17 mouse cellular contexts compared by ENCODE assay signal in genomic region chr19:27215596-27215995, GRCm38 (mm10). TPM values are rescaled to one million over a fixed set of nuclear protein-coding genes. Genes with fewer than 3 reads are reported as not detected.
DNase-seq lines count a peak whose midpoint lies in the region; ATAC-seq lines count a peak whose summit lies in the region.
"Had no signal": no experiment of that assay in that cellular context is flagged by ENCODE, and none has a peak within 500 bp of the region (broad histone marks: within the 10 kb centered on the region; RNA-seq: fewer than 3 reads in every experiment).

No protein-coding gene starts in this region.

- peak overlapping the region; percentile 77 for H3K4me3 ChIP-seq in forebrain, embryonic 13.5 days
- no peak overlapping the region for H3K4me3 ChIP-seq in forebrain, embryonic 10.5 days
- H3K4me3 ChIP-seq in midbrain, embryonic 13.5 days (replicated peaks): peak overlapping the region; percentile 81
- no peak overlapping the region for H3K4me3 ChIP-seq in midbrain, embryonic 10.5 days
- H3K4me3 ChIP-seq in hindbrain, embryonic 14.5 days (replicated peaks; ENCODE audit: low read length): no peak overlapping the region
- no peak overlapping the region; the same call in 1 of the 2 replicates for H3K4me3 ChIP-seq in neural tube, embryonic 14.5 days (ENCODE audit: low read depth, low read length)

- no peak for ATAC-seq in forebrain, embryonic 13.5 days
- ATAC-seq in midbrain, embryonic 13.5 days: no peak
- ATAC-seq in hindbrain, embryonic 14.5 days (ENCODE audit: low FRiP score): no peak
- ATAC-seq in neural tube, embryonic 14.5 days (ENCODE audit: low read depth): no peak
- ATAC-seq: liver, embryonic 12.5 days; Patski had no signal

- H3K4me1 ChIP-seq in forebrain, embryonic 13.5 days: peaks cover 24% of the 10 kb centered on the region
- peaks cover 39% of the 10 kb centered on the region for H3K4me1 ChIP-seq in forebrain, embryonic 10.5 days
- peaks cover 34% of the 10 kb centered on the region for H3K4me1 ChIP-seq in midbrain, embryonic 13.5 days (replicated peaks)
- peaks cover 45% of the 10 kb centered on the region for H3K4me1 ChIP-seq in midbrain, embryonic 10.5 days
- H3K4me1 ChIP-seq in hindbrain, embryonic 14.5 days (replicated peaks; ENCODE audit: control insufficient read depth, insufficient read depth, low read length): peaks cover 16% of the 10 kb centered on the region
- H3K4me1 ChIP-seq in neural tube, embryonic 14.5 days (ENCODE audit: control insufficient read depth, insufficient read depth, low read length): peaks cover 11% of the 10 kb centered on the region; the same call in 1 of the 2 replicates
- H3K4me1 ChIP-seq: liver, embryonic 12.5 days had no signal

- no peak overlapping the region for H3K27ac ChIP-seq in forebrain, embryonic 13.5 days
- H3K27ac ChIP-seq in forebrain, embryonic 10.5 days: no peak overlapping the region
- no peak overlapping the region for H3K27ac ChIP-seq in midbrain, embryonic 13.5 days
- H3K27ac ChIP-seq in midbrain, embryonic 10.5 days (replicated peaks): no peak overlapping the region
- no peak overlapping the region for H3K27ac ChIP-seq in hindbrain, embryonic 14.5 days
- no peak overlapping the region for H3K27ac ChIP-seq in neural tube, embryonic 14.5 days (ENCODE audit: low read depth, low read length)
- H3K27ac ChIP-seq: limb, embryonic 10.5 days; liver, embryonic 12.5 days; lung, embryonic 15.5 days had no signal

- no peak overlapping the region for H3K9ac ChIP-seq in forebrain, embryonic 13.5 days
- H3K9ac ChIP-seq in midbrain, embryonic 13.5 days (replicated peaks): no peak overlapping the region
- no peak overlapping the region for H3K9ac ChIP-seq in hindbrain, embryonic 14.5 days
- H3K9ac ChIP-seq in neural tube, embryonic 14.5 days (replicated peaks; ENCODE audit: low read depth, low read length): no peak overlapping the region
- H3K9ac ChIP-seq: liver, embryonic 12.5 days had no signal

- no peaks in the 10 kb centered on the region for H3K9me3 ChIP-seq in forebrain, embryonic 13.5 days (replicated peaks)
- no peaks in the 10 kb centered on the region for H3K9me3 ChIP-seq in forebrain, embryonic 10.5 days
- H3K9me3 ChIP-seq in midbrain, embryonic 13.5 days: no peaks in the 10 kb centered on the region
- H3K9me3 ChIP-seq in midbrain, embryonic 10.5 days (replicated peaks): no peaks in the 10 kb centered on the region
- H3K9me3 ChIP-seq in hindbrain, embryonic 14.5 days (ENCODE audit: control insufficient read depth, low read length): no peaks in the 10 kb centered on the region
- no peaks in the 10 kb centered on the region for H3K9me3 ChIP-seq in neural tube, embryonic 14.5 days (ENCODE audit: control insufficient read depth, low read length)
- H3K9me3 ChIP-seq: heart, embryonic 15.5 days; limb, embryonic 10.5 days; liver, embryonic 12.5 days; lung, embryonic 15.5 days had no signal

- 46% methylated on average over 4 of the region's 4 CpGs for WGBS in forebrain, embryonic 13.5 days
- WGBS in forebrain, embryonic 10.5 days: 71% methylated on average over 4 of the region's 4 CpGs
- WGBS in midbrain, embryonic 13.5 days: 60% methylated on average over 4 of the region's 4 CpGs
- WGBS in midbrain, embryonic 10.5 days: 72% methylated on average over 4 of the region's 4 CpGs
- WGBS in hindbrain, embryonic 14.5 days: 55% methylated on average over 4 of the region's 4 CpGs
- 51% methylated on average over 4 of the region's 4 CpGs for WGBS in neural tube, embryonic 14.5 days

- no peak for DNase-seq in forebrain, embryonic 10.5 days (ENCODE audit: extremely low spot score, low spot score)
- DNase-seq in midbrain, embryonic 10.5 days (ENCODE audit: low spot score): no peak
- no peak for DNase-seq in hindbrain, embryonic 14.5 days (ENCODE audit: low spot score)
- DNase-seq in thymus, postnatal 10 days (ENCODE audit: low spot score in 2 of 2): no peak
- no peak for DNase-seq in kidney, postnatal 4 days
- DNase-seq: cerebellum, adult 8-10 months; gastrocnemius, postnatal 36 days; kidney, adult 8-10 months; thymus, postnatal 36 days had no signal

- H3K36me3 ChIP-seq in forebrain, embryonic 13.5 days (ENCODE audit: poor library complexity, severe bottlenecking): no peaks in the 10 kb centered on the region
- no peaks in the 10 kb centered on the region for H3K36me3 ChIP-seq in forebrain, embryonic 10.5 days (replicated peaks)
- no peaks in the 10 kb centered on the region for H3K36me3 ChIP-seq in midbrain, embryonic 13.5 days
- H3K36me3 ChIP-seq in midbrain, embryonic 10.5 days: no peaks in the 10 kb centered on the region
- no peaks in the 10 kb centered on the region for H3K36me3 ChIP-seq in hindbrain, embryonic 14.5 days (replicated peaks; ENCODE audit: control insufficient read depth, insufficient read depth)
- no peaks in the 10 kb centered on the region for H3K36me3 ChIP-seq in neural tube, embryonic 14.5 days (ENCODE audit: control insufficient read depth, insufficient read depth, low read length)
- H3K36me3 ChIP-seq: heart, embryonic 15.5 days; limb, embryonic 10.5 days; liver, embryonic 12.5 days; lung, embryonic 15.5 days had no signal

- peak overlapping the region; percentile 91 for H3K4me2 ChIP-seq in forebrain, embryonic 13.5 days
- H3K4me2 ChIP-seq in midbrain, embryonic 13.5 days (replicated peaks): peak overlapping the region; percentile 91
- H3K4me2 ChIP-seq in hindbrain, embryonic 14.5 days (replicated peaks): peak overlapping the region; percentile 95
- peak overlapping the region; percentile 85 for H3K4me2 ChIP-seq in neural tube, embryonic 14.5 days (ENCODE audit: low read depth, low read length)

- peaks cover 14% of the 10 kb centered on the region for H3K27me3 ChIP-seq in forebrain, embryonic 13.5 days
- peaks cover 63% of the 10 kb centered on the region for H3K27me3 ChIP-seq in forebrain, embryonic 10.5 days (ENCODE audit: poor library complexity, severe bottlenecking)
- peaks cover 5% of the 10 kb centered on the region; the same call in 1 of the 2 replicates for H3K27me3 ChIP-seq in midbrain, embryonic 13.5 days
- peaks cover 40% of the 10 kb centered on the region for H3K27me3 ChIP-seq in midbrain, embryonic 10.5 days (ENCODE audit: low read depth, poor library complexity, severe bottlenecking)
- H3K27me3 ChIP-seq in hindbrain, embryonic 14.5 days (ENCODE audit: control insufficient read depth, insufficient read depth, low read length): 0 out of 2 replicates have a peak, but pooled peaks cover 7% of the 10 kb centered on the region
- no peaks in the 10 kb centered on the region; the same call in 1 of the 2 replicates for H3K27me3 ChIP-seq in neural tube, embryonic 14.5 days (ENCODE audit: control insufficient read depth, insufficient read depth, low read length)
- H3K27me3 ChIP-seq: Patski had no signal

RNA-seq across cellular contexts. Expression of gene Vldlr, which starts 0.7 kb away (rescaled TPM):
- polyA plus RNA-seq in forebrain, embryonic 13.5 days (2015; fragmentation: Nextera tagmentation; extraction: Ambion mirVana): 20.8 and 21.4 TPM in 2 replicates
- 5.3 and 6.0 TPM in 2 replicates for polyA plus RNA-seq in forebrain, embryonic 10.5 days (2016; fragmentation: Nextera tagmentation; extraction: Ambion mirVana)
- polyA plus RNA-seq in midbrain, embryonic 13.5 days (2015; fragmentation: Nextera tagmentation; extraction: Ambion mirVana): 29.8 and 31.6 TPM in 2 replicates
- polyA plus RNA-seq in midbrain, embryonic 10.5 days (2016; fragmentation: Nextera tagmentation; extraction: Ambion mirVana): 7.6 and 7.9 TPM in 2 replicates
- polyA plus RNA-seq in hindbrain, embryonic 14.5 days (2014; fragmentation: Nextera tagmentation; extraction: Ambion mirVana): 28.9 and 31.7 TPM in 2 replicates
- 26.7 and 28.9 TPM in 2 replicates for polyA plus RNA-seq in neural tube, embryonic 14.5 days (2014; fragmentation: Nextera tagmentation; extraction: Ambion mirVana)

Comparison
In these comparisons a context has a peak if more than half of its experiments do, and no peak if none do; other contexts are left out.
1. H3K4me3 ChIP-seq: peak in forebrain, embryonic 13.5 days (single experiment) and midbrain, embryonic 13.5 days (single experiment); none in forebrain, embryonic 10.5 days (single experiment), midbrain, embryonic 10.5 days (single experiment), hindbrain, embryonic 14.5 days (single experiment) and neural tube, embryonic 14.5 days (single experiment).
2. Peak in every context shown above with its lines, with median percentiles within 50 percentile points of each other: H3K4me2 ChIP-seq.